Mouse (Mus musculus) stomach, postnatal 0 days (tissue): ENCODE measurements at regions not wholly inside any gene's neighbourhood (a gene's known extent, or its start where the extent isn't known, plus 50 kb on each side); places are given as distances from the start of the nearest gene placed in this dataset.

ENCODE experiments used
- CTCF ChIP-seq: IDR thresholded peaks from 2 replicates; pipeline ENCODE4 v1.5.1; 2016; ENCODE audit warnings: antibody characterized with exemption, low read depth, mild to moderate bottlenecking, moderate library complexity
- EP300 ChIP-seq: optimal IDR thresholded peaks from 2 replicates; pipeline ENCODE3; 2016; ENCODE audit warnings: antibody characterized with exemption

- TF ChIP-seq CTCF (no peak), EP300 (no peak)
Observed at GRCm38 (mm10) chr10:21740256-21740655, 141.7 kb upstream of the Sgk1 start.
